Mouse (Mus musculus): ENCODE results near the gene Gdpd4.

DNA sequence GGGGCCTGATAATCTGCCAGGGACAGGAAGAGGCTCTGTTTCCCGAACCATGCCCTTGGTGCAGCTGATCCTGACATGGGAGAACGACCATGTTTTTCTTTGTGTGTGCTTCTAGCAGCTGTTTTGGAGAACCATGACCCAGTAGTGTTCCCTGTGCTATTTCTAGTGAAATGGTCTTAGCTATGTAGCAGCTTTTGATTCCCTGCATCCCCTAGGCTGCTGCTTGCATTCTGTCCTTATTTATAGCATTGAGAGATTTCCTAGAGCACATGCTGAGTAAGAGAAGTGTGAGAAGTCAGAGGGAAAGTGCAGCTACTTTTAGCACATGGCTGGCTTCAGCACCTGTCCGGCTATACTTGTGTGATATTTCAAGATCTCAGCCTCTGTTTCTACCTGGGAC lies 8.1 kb upstream of the Gdpd4 start:
- no peak for TF ChIP-seq CTCF (IDR thresholded peaks at IDR 0.05; ENCODE audit: borderline replicate concordance, insufficient read depth, low read depth, low read length)
- no peak for TF ChIP-seq POLR2A (IDR thresholded peaks at IDR 0.05; ENCODE audit: borderline replicate concordance, insufficient read depth, low read length)
